Mouse (Mus musculus) heart, postnatal 10 days (tissue): ENCODE measurements around the gene Sinhcaf. TPM values are rescaled to one million over a fixed set of nuclear protein-coding genes. Genes with fewer than 3 reads are reported as not detected.
A peak's percentile ranks its signal among the peaks of the same experiment; 100 is the strongest.
"Not testable (repeated sequence)": the region's sequence is repeated elsewhere in the genome, so short reads cannot be mapped to it uniquely, and the experiment has no call there.

Experiments used
- DNase-seq, 2 experiments: peaks; one replicate each; pipeline ENCODE4 v3.0.0; 2021
- intact Hi-C: fragments of 180-260 bp; cut with DNase I; formaldehyde crosslinking; loops from one replicate; pipeline ENCODE4 v1.15.1; 2025
- total RNA-seq, 2 experiments: library from RNA; stranded (reverse); gene quantifications; 2 replicates each; pipeline ENCODE4 v1.2.3; 2021

Sinhcaf gene
- total RNA-seq, 2 experiments from 2014 or later = 9.0 to 11.6 TPM

GRCm38 (mm10) chr6:148946881-148947405 is 676 bp upstream of the Sinhcaf start:
- intact Hi-C loops = loop anchor here (5.0 kb wide), 2 partner anchors 155 to 360 kb away; partner anchors contain the start of genes Dennd5b and Resf1
- peak in 1 of 2 experiments; percentile 7 for DNase-seq

- DNase-seq = peak; percentile 43 to 63
- intact Hi-C loops = loop anchor here (5.0 kb wide), 2 partner anchors 157 to 362 kb away; partner anchors contain the start of genes Dennd5b and Resf1
Observed at GRCm38 (mm10) chr6:148945509-148946408, 508 bp downstream of the Sinhcaf start.

- peak; percentile 76 to 78 for DNase-seq
- intact Hi-C loops = loop anchor here (5.0 kb wide), 2 partner anchors 157 to 362 kb away; partner anchors contain the start of genes Dennd5b and Resf1
Observed at GRCm38 (mm10) chr6:148944767-148945508, 1.3 kb downstream of the Sinhcaf start.

- intact Hi-C loops = no loop called here
- no peak for DNase-seq
Observed at GRCm38 (mm10) chr6:148944344-148944766, 1.9 kb downstream of the Sinhcaf start.

GRCm38 (mm10) chr6:148943695-148944094 is 2.6 kb downstream of the Sinhcaf start:
- no peak for DNase-seq
- intact Hi-C loops = no loop called here

- intact Hi-C loops = no loop called here
- DNase-seq = no peak
Observed at GRCm38 (mm10) chr6:148942406-148942805, 3.9 kb downstream of the Sinhcaf start.

GRCm38 (mm10) chr6:148941880-148942279 is 4.4 kb downstream of the Sinhcaf start:
- intact Hi-C loops = no loop called here

GRCm38 (mm10) chr6:148940383-148940782 is 5.9 kb downstream of the Sinhcaf start:
- DNase-seq = peak in 1 of 2 experiments; percentile 6
- intact Hi-C loops = not testable (repeated sequence)

More at GRCm38 (mm10) chr6:148941880-148942279, 4.4 kb downstream of the Sinhcaf start:
- DNase-seq = no peak

- intact Hi-C loops = no loop called here
- DNase-seq = no peak
Observed at GRCm38 (mm10) chr6:148937693-148938092, 8.6 kb downstream of the Sinhcaf start.

GRCm38 (mm10) chr6:148934961-148935590 is 11.2 kb downstream of the Sinhcaf start:
- intact Hi-C loops = no loop called here
- DNase-seq = no peak

GRCm38 (mm10) chr6:148931281-148931680 is 15.0 kb downstream of the Sinhcaf start:
- intact Hi-C loops = no loop called here
- DNase-seq = no peak

- no peak for DNase-seq
- intact Hi-C loops = no loop called here
Observed at GRCm38 (mm10) chr6:148918841-148919398, 27.3 kb downstream of the Sinhcaf start.

GRCm38 (mm10) chr6:148917672-148918071 is 28.6 kb downstream of the Sinhcaf start:
- intact Hi-C loops = no loop called here
- no peak for DNase-seq

GRCm38 (mm10) chr6:148916817-148917216 is 29.4 kb downstream of the Sinhcaf start:
- DNase-seq = peak in 1 of 2 experiments; percentile 22
- intact Hi-C loops = no loop called here

- intact Hi-C loops = loop anchor here (1.0 to 5.0 kb wide), 4 partner anchors 207 to 699 kb away; no protein-coding TSS in a partner anchor
- peak; percentile 56 to 73 for DNase-seq
Observed at GRCm38 (mm10) chr6:148913938-148914337, 32.3 kb downstream of the Sinhcaf start.

- intact Hi-C loops = loop anchor here (5.0 kb wide), 3 partner anchors 205 to 680 kb away; no protein-coding TSS in a partner anchor
- not testable (repeated sequence) for DNase-seq
Observed at GRCm38 (mm10) chr6:148911906-148912305, 34.4 kb downstream of the Sinhcaf start.

- no peak for DNase-seq
- intact Hi-C loops = no loop called here
Observed at GRCm38 (mm10) chr6:148906958-148907357, 39.3 kb downstream of the Sinhcaf start.

GRCm38 (mm10) chr6:148902728-148903127 is 43.5 kb downstream of the Sinhcaf start:
- intact Hi-C loops = no loop called here
- no peak for DNase-seq

GRCm38 (mm10) chr6:148896507-148896851 is 49.8 kb downstream of the Sinhcaf start:
- intact Hi-C loops = loop anchor here (2.0 to 10.0 kb wide), 3 partner anchors 68 to 684 kb away; partner anchors contain the start of gene Ergic2
- no peak for DNase-seq
